Mouse (Mus musculus): ENCODE measurements around the gene Ctnnbl1.

The Ctnnbl1 gene

DNA sequence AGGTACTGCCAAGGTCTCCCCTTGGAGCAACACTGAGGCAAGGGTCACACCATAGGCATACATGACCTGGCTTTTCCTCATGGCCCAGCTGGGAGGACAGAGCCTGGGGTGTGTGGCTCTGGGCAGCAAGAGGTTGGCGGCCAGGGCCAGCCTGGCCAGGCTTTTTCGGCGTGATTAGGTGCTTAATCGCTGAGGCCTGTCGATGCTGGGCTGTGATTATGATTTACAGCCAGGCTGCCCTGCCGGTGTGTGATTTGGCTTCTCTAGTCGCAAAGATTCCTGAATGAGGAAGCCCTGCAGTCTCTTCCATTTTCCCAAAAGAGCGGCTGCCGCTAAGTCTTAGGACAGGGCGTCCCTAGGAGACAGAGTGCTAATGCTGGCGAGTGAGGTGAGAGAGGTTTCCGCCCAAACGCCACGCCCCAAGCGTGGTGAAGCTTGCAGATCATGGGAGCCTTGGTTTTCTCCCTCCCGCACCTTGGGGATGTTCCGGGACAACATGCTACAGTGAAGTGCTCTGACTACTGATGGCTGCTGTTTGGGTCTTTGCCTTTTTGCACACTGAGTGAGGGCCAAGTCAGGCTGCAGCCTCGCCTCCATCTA lies 203.5 kb downstream of the Ctnnbl1 start:
- no peak for DNase-seq (ENCODE audit: low read depth, low spot score)
